Mouse (Mus musculus) cerebellum, adult 9-11 months (tissue): ENCODE measurements at regions not wholly inside any gene's neighbourhood (a gene's known extent, or its start where the extent isn't known, plus 50 kb on each side); places are given as distances from the start of the nearest gene placed in this dataset.
A peak's percentile ranks its signal among the peaks of the same experiment; 100 is the strongest.

Experiments used
- DNase-seq: peaks from one replicate; pipeline ENCODE4 v3.0.0; 2022

- DNase-seq, result no peak
These were observed 1087.5 kb downstream of the Cdh11 start for GRCm38 (mm10) chr8:101697948-101698347.

GRCm38 (mm10) chr8:101690901-101691300, 1094.5 kb downstream of the Cdh11 start:
- no peak for DNase-seq

GRCm38 (mm10) chr8:101668921-101669320, 1116.5 kb downstream of the Cdh11 start:
- DNase-seq, result no peak

GRCm38 (mm10) chr8:101662874-101663273, 1122.6 kb downstream of the Cdh11 start:
- DNase-seq, result no peak

- no peak for DNase-seq
These were observed 1130.2 kb downstream of the Cdh11 start for GRCm38 (mm10) chr8:101655292-101655691.

GRCm38 (mm10) chr8:101628816-101629215, 1156.6 kb downstream of the Cdh11 start:
- no peak for DNase-seq

GRCm38 (mm10) chr8:101621941-101622340, 1163.5 kb downstream of the Cdh11 start:
- no peak for DNase-seq

- no peak for DNase-seq
These were observed 1194.3 kb downstream of the Cdh11 start for GRCm38 (mm10) chr8:101591115-101591514.

GRCm38 (mm10) chr8:101590639-101591038, 1194.8 kb downstream of the Cdh11 start:
- DNase-seq, result no peak

- peak; percentile 9 for DNase-seq
These were observed 1221.0 kb downstream of the Cdh11 start for GRCm38 (mm10) chr8:101564447-101564846.

GRCm38 (mm10) chr8:101522758-101523157, 1262.7 kb downstream of the Cdh11 start:
- no peak for DNase-seq

GRCm38 (mm10) chr8:101478554-101479314, 1306.7 kb downstream of the Cdh11 start:
- DNase-seq, result no peak

GRCm38 (mm10) chr8:101466363-101466762, 1319.1 kb downstream of the Cdh11 start:
- no peak for DNase-seq

GRCm38 (mm10) chr8:101462515-101462914, 1322.9 kb downstream of the Cdh11 start:
- DNase-seq, result peak; percentile 73

- DNase-seq, result no peak
These were observed 1340.7 kb downstream of the Cdh11 start for GRCm38 (mm10) chr8:101444730-101445129.

- DNase-seq, result no peak
These were observed 1342.9 kb downstream of the Cdh11 start for GRCm38 (mm10) chr8:101442563-101442962.

GRCm38 (mm10) chr8:101435691-101436090, 1349.8 kb downstream of the Cdh11 start:
- DNase-seq, result peak; percentile 5
